36 mouse cellular contexts compared by ENCODE assay signal in the genomic region with DNA sequence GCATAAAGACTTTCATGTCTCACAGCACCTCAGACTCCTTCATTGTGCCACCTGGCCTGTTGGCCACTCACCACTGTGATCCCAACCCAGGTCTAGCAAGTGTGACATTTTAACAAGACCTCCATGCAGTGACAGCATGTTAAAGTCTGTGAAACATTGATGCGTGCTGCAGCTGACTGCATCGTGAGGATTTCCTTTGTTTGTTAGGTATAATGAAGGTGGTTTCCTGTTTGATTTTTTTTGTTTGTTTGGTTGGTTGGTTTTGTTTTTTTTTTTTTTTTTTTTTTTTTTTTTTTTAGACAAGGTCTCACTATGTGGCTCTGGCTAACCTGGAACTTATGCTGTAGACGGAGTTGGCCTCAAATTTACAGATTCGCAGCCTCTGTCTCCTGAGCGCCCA. TPM values are rescaled to one million over a fixed set of nuclear protein-coding genes. Genes with fewer than 3 reads are reported as not detected.
A peak's percentile ranks its signal among the peaks of the same experiment; 100 is the strongest.
DNase-seq lines count a peak whose midpoint lies in the region; ATAC-seq and TF ChIP-seq lines count a peak whose summit lies in the region.
"Had no signal": no experiment of that assay in that cellular context is flagged by ENCODE, and none has a peak within 500 bp of the region (broad histone marks: within the 10 kb centered on the region; RNA-seq: fewer than 3 reads in every experiment).

No protein-coding gene starts in this region.

- no peak for ATAC-seq in lung, postnatal 0 days
- ATAC-seq: CD4-positive, CD25-positive, alpha-beta regulatory T cell, adult 4 months; forebrain, embryonic 13.5 days; forebrain, postnatal 0 days; intestine, postnatal 0 days; Patski had no signal

- H3K36me3 ChIP-seq in lung, postnatal 0 days (ENCODE audit: insufficient read depth, low read length): no peaks in the 10 kb centered on the region
- H3K36me3 ChIP-seq: embryonic facial prominence, embryonic 10.5 days; embryonic facial prominence, embryonic 13.5 days; G1E; heart, embryonic 10.5 days; hindbrain, embryonic 12.5 days; hindbrain, embryonic 15.5 days had no signal

- H3K4me2 ChIP-seq in lung, postnatal 0 days (replicated peaks; ENCODE audit: low read depth, low read length): no peak overlapping the region
- H3K4me2 ChIP-seq: embryonic facial prominence, embryonic 13.5 days; forebrain, embryonic 13.5 days; hindbrain, embryonic 12.5 days; hindbrain, embryonic 15.5 days had no signal

- WGBS in lung, postnatal 0 days: 85% methylated on average over 5 of the region's 5 CpGs

- H3K9me3 ChIP-seq in lung, postnatal 0 days (ENCODE audit: low read length): no peaks in the 10 kb centered on the region
- H3K9me3 ChIP-seq: embryonic facial prominence, embryonic 10.5 days; embryonic facial prominence, embryonic 13.5 days; forebrain, embryonic 13.5 days; G1E; heart, embryonic 10.5 days; hindbrain, embryonic 12.5 days; hindbrain, embryonic 15.5 days had no signal

- TF ChIP-seq CTCF in lung, postnatal 0 days (IDR thresholded peaks at IDR 0.05): no peak

- TF ChIP-seq EP300 in lung, postnatal 0 days (IDR thresholded peaks at IDR 0.05): 0 out of 2 replicates have a peak, but pooled peaks have one; percentile 25

- no peak overlapping the region for H3K9ac ChIP-seq in lung, postnatal 0 days (replicated peaks; ENCODE audit: low read depth)
- H3K9ac ChIP-seq: embryonic facial prominence, embryonic 13.5 days; forebrain, embryonic 13.5 days; forebrain, postnatal 0 days; hindbrain, embryonic 12.5 days; hindbrain, embryonic 15.5 days had no signal

- peak overlapping the region; percentile 4; the same call in 1 of the 2 replicates for H3K27ac ChIP-seq in lung, postnatal 0 days (ENCODE audit: low read length)
- H3K27ac ChIP-seq in brown adipose tissue, adult 24 weeks (replicated peaks; ENCODE audit: low read depth, low read length): peak overlapping the region; percentile 99
- H3K27ac ChIP-seq: embryonic facial prominence, embryonic 10.5 days; embryonic facial prominence, embryonic 13.5 days; forebrain, embryonic 13.5 days; heart, embryonic 10.5 days; hindbrain, embryonic 12.5 days; hindbrain, embryonic 15.5 days had no signal

- DNase-seq in heart, adult 11 months: peak; percentile 91
- DNase-seq in heart, postnatal 4 days: no peak
- no peak for DNase-seq in lung, postnatal 0 days (ENCODE audit: low spot score)
- DNase-seq in lung, postnatal 25 days (ENCODE audit: low spot score): no peak
- DNase-seq in ovary, adult 18-20 months (ENCODE audit: low spot score): no peak
- DNase-seq: adrenal gland, postnatal 10 days; adrenal gland, postnatal 36 days; cerebellum, adult 11 months; cerebellum, adult 2 months; cerebellum, adult 9-11 months; cerebellum, postnatal 25 days; embryo, embryonic 11 days; forebrain, postnatal 0 days; gastrocnemius, postnatal 10 days; heart, postnatal 10 days; kidney, adult 2 months had no signal

- H3K27me3 ChIP-seq in lung, postnatal 0 days (replicated peaks; ENCODE audit: insufficient read depth, low read length): no peaks in the 10 kb centered on the region
- H3K27me3 ChIP-seq: embryonic facial prominence, embryonic 13.5 days; forebrain, embryonic 13.5 days; hindbrain, embryonic 12.5 days; hindbrain, embryonic 15.5 days; Patski had no signal

- no peak overlapping the region for H3K4me3 ChIP-seq in lung, postnatal 0 days (ENCODE audit: low read depth, low read length)
- no peak overlapping the region for H3K4me3 ChIP-seq in brown adipose tissue, adult 24 weeks (ENCODE audit: insufficient read depth, low read depth, low read length)
- H3K4me3 ChIP-seq: embryonic facial prominence, embryonic 10.5 days; embryonic facial prominence, embryonic 13.5 days; erythroblast, embryonic 14.5 days; forebrain, embryonic 13.5 days; heart, embryonic 10.5 days; hindbrain, embryonic 12.5 days; hindbrain, embryonic 15.5 days had no signal

- no peaks in the 10 kb centered on the region for H3K4me1 ChIP-seq in lung, postnatal 0 days (ENCODE audit: insufficient read depth, low read depth, low read length)
- H3K4me1 ChIP-seq in brown adipose tissue, adult 24 weeks (ENCODE audit: control insufficient read depth, insufficient read depth, insufficient read length, low read length): peaks cover 26% of the 10 kb centered on the region
- H3K4me1 ChIP-seq: embryonic facial prominence, embryonic 13.5 days; forebrain, embryonic 13.5 days; hindbrain, embryonic 12.5 days; hindbrain, embryonic 15.5 days had no signal

RNA-seq across cellular contexts. Expression of a gene that starts 7.3 kb away (rescaled TPM):
- total RNA-seq in heart, postnatal 4 days (2021): 1 to 10 TPM in 1 of 2 experiments, under 1 TPM in 1; 0.17 to 1.2 TPM
- polyA plus RNA-seq in lung, postnatal 0 days (2015; fragmentation: Nextera tagmentation; extraction: Ambion mirVana): not detected in 2 replicates
- 0.46 TPM in 1 of 2 replicates, not detected in the other for polyA plus RNA-seq in brown adipose tissue, adult 24 weeks (2012; ENCODE audit: insufficient read depth, insufficient read length, missing spikeins)
- total RNA-seq: common myeloid progenitor, adult 5-6 weeks; heart, adult 18-20 months; hematopoietic stem cell, adult 5-6 weeks had no signal
- polyA plus RNA-seq: C2C12; CD4-positive, CD25-positive, alpha-beta regulatory T cell, adult 4 months; embryonic facial prominence, embryonic 10.5 days; erythroblast, embryonic 14.5 days; G1E; heart, embryonic 10.5 days; heart, embryonic 14.5 days; intestine, embryonic 14.5 days had no signal

RNA-seq across cellular contexts. Expression of a gene that starts 29.8 kb away (rescaled TPM):
- total RNA-seq in heart, postnatal 4 days (2021): 10 to 100 TPM; 25.1 to 27.2 TPM
- polyA plus RNA-seq in lung, postnatal 0 days (2015; fragmentation: Nextera tagmentation; extraction: Ambion mirVana): 29.4 and 32.2 TPM in 2 replicates
- polyA plus RNA-seq in brown adipose tissue, adult 24 weeks (2012; ENCODE audit: insufficient read depth, insufficient read length, missing spikeins): 5.7 and 6.5 TPM in 2 replicates

RNA-seq across cellular contexts. Expression of a gene that starts 30.0 kb away (rescaled TPM):
- 10 to 100 TPM; 19.9 to 21.0 TPM for total RNA-seq in heart, postnatal 4 days (2021)
- 16.9 and 21.1 TPM in 2 replicates for polyA plus RNA-seq in lung, postnatal 0 days (2015; fragmentation: Nextera tagmentation; extraction: Ambion mirVana)
- polyA plus RNA-seq in brown adipose tissue, adult 24 weeks (2012; ENCODE audit: insufficient read depth, insufficient read length, missing spikeins): 4.3 and 6.8 TPM in 2 replicates

RNA-seq across cellular contexts. Expression of a gene that starts 31.9 kb away (rescaled TPM):
- total RNA-seq in heart, postnatal 4 days (2021): 100 to 1,000 TPM; 784 to 817 TPM
- 391 and 412 TPM in 2 replicates for polyA plus RNA-seq in lung, postnatal 0 days (2015; fragmentation: Nextera tagmentation; extraction: Ambion mirVana)
- polyA plus RNA-seq in brown adipose tissue, adult 24 weeks (2012; ENCODE audit: insufficient read depth, insufficient read length, missing spikeins): 573 and 1,023 TPM in 2 replicates

RNA-seq across cellular contexts. Expression of a gene that starts 44.5 kb away (rescaled TPM):
- total RNA-seq in heart, postnatal 4 days (2021): not detected
- polyA plus RNA-seq in lung, postnatal 0 days (2015; fragmentation: Nextera tagmentation; extraction: Ambion mirVana): 0.10 and 0.18 TPM in 2 replicates
- not detected in 2 replicates for polyA plus RNA-seq in brown adipose tissue, adult 24 weeks (2012; ENCODE audit: insufficient read depth, insufficient read length, missing spikeins)
- total RNA-seq: adrenal gland, adult 18-20 months; adrenal gland, postnatal 36 days; forebrain, postnatal 0 days; G1E; gastrocnemius, postnatal 10 days; gastrocnemius, postnatal 4 days; heart, adult 18-20 months; heart, postnatal 10 days had no signal
- polyA plus RNA-seq: C2C12; CD4-positive, CD25-positive, alpha-beta regulatory T cell, adult 4 months; embryonic facial prominence, embryonic 13.5 days; erythroblast, embryonic 14.5 days; forebrain, embryonic 13.5 days; G1E; heart, embryonic 10.5 days; intestine, embryonic 14.5 days; Patski had no signal
